In genomic region chr14:99036039-99036438, GRCm38 (mm10) we compare ENCODE assay signal across 22 mouse cellular contexts. TPM values are rescaled to one million over a fixed set of nuclear protein-coding genes. Genes with fewer than 3 reads are reported as not detected.
A peak's percentile ranks its signal among the peaks of the same experiment; 100 is the strongest.
DNase-seq lines count a peak whose midpoint lies in the region; ATAC-seq and TF ChIP-seq lines count a peak whose summit lies in the region.
"Had no signal": no experiment of that assay in that cellular context is flagged by ENCODE, and none has a peak within 500 bp of the region (broad histone marks: within the 10 kb centered on the region; RNA-seq: fewer than 3 reads in every experiment).

No protein-coding gene starts in this region.

- no peak overlapping the region for H3K9ac ChIP-seq in intestine, embryonic 14.5 days (ENCODE audit: low read length)
- H3K9ac ChIP-seq in intestine, postnatal 0 days (ENCODE audit: low read depth, low read length), result no peak overlapping the region
- H3K9ac ChIP-seq in lung, embryonic 16.5 days (ENCODE audit: low read length), result no peak overlapping the region
- H3K9ac ChIP-seq in kidney, embryonic 15.5 days, result no peak overlapping the region
- H3K9ac ChIP-seq: embryonic facial prominence, embryonic 13.5 days; embryonic facial prominence, embryonic 15.5 days; forebrain, embryonic 12.5 days had no signal

- H3K4me3 ChIP-seq in intestine, embryonic 14.5 days (ENCODE audit: low read depth, low read length), result no peak overlapping the region
- H3K4me3 ChIP-seq in intestine, postnatal 0 days (ENCODE audit: low read depth, low read length), result no peak overlapping the region
- H3K4me3 ChIP-seq in lung, embryonic 16.5 days (ENCODE audit: low read length), result no peak overlapping the region
- H3K4me3 ChIP-seq in kidney, embryonic 15.5 days (replicated peaks), result no peak overlapping the region
- H3K4me3 ChIP-seq: embryonic facial prominence, embryonic 13.5 days; embryonic facial prominence, embryonic 15.5 days; erythroblast, embryonic 14.5 days; forebrain, embryonic 10.5 days; forebrain, embryonic 12.5 days had no signal

- no peak for TF ChIP-seq CTCF in intestine, postnatal 0 days (IDR thresholded peaks at IDR 0.05; ENCODE audit: low read depth)

- no peak overlapping the region for H3K4me2 ChIP-seq in intestine, embryonic 14.5 days (ENCODE audit: low read length)
- H3K4me2 ChIP-seq in intestine, postnatal 0 days (replicated peaks; ENCODE audit: low read depth), result no peak overlapping the region
- no peak overlapping the region for H3K4me2 ChIP-seq in lung, embryonic 16.5 days (ENCODE audit: low read depth, low read length)
- no peak overlapping the region for H3K4me2 ChIP-seq in kidney, embryonic 15.5 days
- H3K4me2 ChIP-seq: embryonic facial prominence, embryonic 13.5 days; embryonic facial prominence, embryonic 15.5 days; forebrain, embryonic 12.5 days had no signal

- 60% methylated on average over 4 of the region's 4 CpGs for WGBS in intestine, embryonic 14.5 days
- 65% methylated on average over 4 of the region's 4 CpGs for WGBS in intestine, postnatal 0 days
- WGBS in lung, embryonic 16.5 days, result 47% methylated on average over 4 of the region's 4 CpGs
- WGBS in kidney, embryonic 15.5 days, result 78% methylated on average over 4 of the region's 4 CpGs

- peak; percentile 21 for DNase-seq in intestine, embryonic 14.5 days (ENCODE audit: low spot score)
- DNase-seq in lung, adult 18-20 months, result no peak
- DNase-seq: adrenal gland, adult 2 months; adrenal gland, postnatal 10 days; adrenal gland, postnatal 25 days; cerebellum, adult 11 months; cerebellum, adult 18-20 months; cerebellum, adult 8-10 months; cerebellum, adult 9-11 months; cerebellum, postnatal 14 days; cerebellum, postnatal 36 days; embryo, embryonic 11 days had no signal

- no peaks in the 10 kb centered on the region for H3K4me1 ChIP-seq in intestine, embryonic 14.5 days (replicated peaks; ENCODE audit: control insufficient read depth, insufficient read depth, low read length)
- H3K4me1 ChIP-seq in intestine, postnatal 0 days (replicated peaks; ENCODE audit: control insufficient read depth, insufficient read depth, low read length), result no peaks in the 10 kb centered on the region
- no peaks in the 10 kb centered on the region; the same call in 1 of the 2 replicates for H3K4me1 ChIP-seq in lung, embryonic 16.5 days (replicated peaks; ENCODE audit: control insufficient read depth, insufficient read depth, low read length)
- peaks cover 2% of the 10 kb centered on the region; the same call in 1 of the 2 replicates for H3K4me1 ChIP-seq in kidney, embryonic 15.5 days
- H3K4me1 ChIP-seq: embryonic facial prominence, embryonic 13.5 days; embryonic facial prominence, embryonic 15.5 days; forebrain, embryonic 12.5 days had no signal

- no peaks in the 10 kb centered on the region for H3K27me3 ChIP-seq in intestine, embryonic 14.5 days (replicated peaks; ENCODE audit: control insufficient read depth, insufficient read depth, low read length)
- H3K27me3 ChIP-seq in intestine, postnatal 0 days (replicated peaks; ENCODE audit: control insufficient read depth, insufficient read depth, low read length), result no peaks in the 10 kb centered on the region
- no peaks in the 10 kb centered on the region for H3K27me3 ChIP-seq in lung, embryonic 16.5 days (ENCODE audit: control insufficient read depth, insufficient read depth, low read depth, low read length)
- no peaks in the 10 kb centered on the region for H3K27me3 ChIP-seq in kidney, embryonic 15.5 days
- H3K27me3 ChIP-seq: embryonic facial prominence, embryonic 13.5 days; embryonic facial prominence, embryonic 15.5 days; forebrain, embryonic 12.5 days had no signal

- H3K27ac ChIP-seq in intestine, embryonic 14.5 days (ENCODE audit: low read depth), result no peak overlapping the region
- H3K27ac ChIP-seq in intestine, postnatal 0 days (ENCODE audit: low read depth, low read length), result no peak overlapping the region
- H3K27ac ChIP-seq in lung, embryonic 16.5 days (ENCODE audit: low read length), result no peak overlapping the region
- H3K27ac ChIP-seq in kidney, embryonic 15.5 days, result no peak overlapping the region
- H3K27ac ChIP-seq: embryonic facial prominence, embryonic 13.5 days; embryonic facial prominence, embryonic 15.5 days; forebrain, embryonic 10.5 days; forebrain, embryonic 12.5 days had no signal

- H3K9me3 ChIP-seq in intestine, embryonic 14.5 days (ENCODE audit: control insufficient read depth, low read length), result no peaks in the 10 kb centered on the region
- H3K9me3 ChIP-seq in intestine, postnatal 0 days (ENCODE audit: control insufficient read depth), result no peaks in the 10 kb centered on the region
- no peaks in the 10 kb centered on the region for H3K9me3 ChIP-seq in lung, embryonic 16.5 days (ENCODE audit: control insufficient read depth, low read length)
- no peaks in the 10 kb centered on the region for H3K9me3 ChIP-seq in kidney, embryonic 15.5 days (replicated peaks)
- H3K9me3 ChIP-seq: embryonic facial prominence, embryonic 13.5 days; embryonic facial prominence, embryonic 15.5 days; forebrain, embryonic 10.5 days; forebrain, embryonic 12.5 days had no signal

- ATAC-seq in intestine, embryonic 14.5 days (replicated peaks; ENCODE audit: low FRiP score, low TSS enrichment, low read depth), result no peak
- ATAC-seq in intestine, postnatal 0 days, result no peak
- ATAC-seq in lung, embryonic 16.5 days (ENCODE audit: low read depth), result 0 out of 2 replicates have a peak, but pooled peaks have one; percentile 17
- ATAC-seq in megakaryocyte, adult 5-6 weeks (ENCODE audit: poor library complexity, severe bottlenecking), result peak; percentile 39; the same call in 1 of the 2 replicates
- ATAC-seq in kidney, embryonic 15.5 days (replicated peaks; ENCODE audit: low FRiP score), result no peak
- ATAC-seq: forebrain, embryonic 14.5 days had no signal

- peaks cover 40% of the 10 kb centered on the region for H3K36me3 ChIP-seq in intestine, embryonic 14.5 days (ENCODE audit: control insufficient read depth, insufficient read depth, low read length)
- H3K36me3 ChIP-seq in intestine, postnatal 0 days (ENCODE audit: control insufficient read depth, insufficient read depth), result peaks cover 10% of the 10 kb centered on the region; the same call in 1 of the 2 replicates
- H3K36me3 ChIP-seq in lung, embryonic 16.5 days (ENCODE audit: control insufficient read depth, insufficient read depth, low read length), result peaks cover 12% of the 10 kb centered on the region; the same call in 1 of the 2 replicates
- H3K36me3 ChIP-seq in kidney, embryonic 15.5 days, result peaks cover 50% of the 10 kb centered on the region

RNA-seq across cellular contexts. Expression of gene Mzt1, which starts 9.9 kb away (rescaled TPM):
- polyA plus RNA-seq in intestine, embryonic 14.5 days (2014; fragmentation: Nextera tagmentation; extraction: Ambion mirVana), result 53.1 and 64.1 TPM in 2 replicates
- 46.2 and 46.9 TPM in 2 replicates for polyA plus RNA-seq in intestine, postnatal 0 days (2015; fragmentation: Nextera tagmentation; extraction: Ambion mirVana)
- polyA plus RNA-seq in lung, embryonic 16.5 days (2015; fragmentation: Nextera tagmentation; extraction: Ambion mirVana), result 63.5 and 68.2 TPM in 2 replicates
- total RNA-seq in megakaryocyte, adult 5-6 weeks (2015), result 53.6 and 61.1 TPM in 2 replicates
- 24.3 and 25.9 TPM in 2 replicates for total RNA-seq in megakaryocyte, adult 5-6 weeks (2017)
- 84.8 and 94.3 TPM in 2 replicates for polyA plus RNA-seq in kidney, embryonic 15.5 days (2015; fragmentation: Nextera tagmentation; extraction: Ambion mirVana)

RNA-seq across cellular contexts. Expression of gene Bora, which starts 10.0 kb away (rescaled TPM):
- polyA plus RNA-seq in intestine, embryonic 14.5 days (2014; fragmentation: Nextera tagmentation; extraction: Ambion mirVana), result 69.4 and 76.9 TPM in 2 replicates
- 21.9 and 22.1 TPM in 2 replicates for polyA plus RNA-seq in intestine, postnatal 0 days (2015; fragmentation: Nextera tagmentation; extraction: Ambion mirVana)
- 71.3 and 72.4 TPM in 2 replicates for polyA plus RNA-seq in lung, embryonic 16.5 days (2015; fragmentation: Nextera tagmentation; extraction: Ambion mirVana)
- total RNA-seq in megakaryocyte, adult 5-6 weeks (2015), result 24.4 and 26.5 TPM in 2 replicates
- 26.0 and 28.4 TPM in 2 replicates for total RNA-seq in megakaryocyte, adult 5-6 weeks (2017)
- polyA plus RNA-seq in kidney, embryonic 15.5 days (2015; fragmentation: Nextera tagmentation; extraction: Ambion mirVana), result 82.0 and 84.8 TPM in 2 replicates

RNA-seq across cellular contexts. Expression of gene Rpl36a-ps1, which starts 41.9 kb away (rescaled TPM):
- 2.6 TPM in 1 of 2 replicates, not detected in the other for polyA plus RNA-seq in intestine, embryonic 14.5 days (2014; fragmentation: Nextera tagmentation; extraction: Ambion mirVana)
- polyA plus RNA-seq in intestine, postnatal 0 days (2015; fragmentation: Nextera tagmentation; extraction: Ambion mirVana), result 3.4 and 4.4 TPM in 2 replicates
- polyA plus RNA-seq in lung, embryonic 16.5 days (2015; fragmentation: Nextera tagmentation; extraction: Ambion mirVana), result 1.7 and 5.7 TPM in 2 replicates
- total RNA-seq in megakaryocyte, adult 5-6 weeks (2015), result 12.9 and 18.5 TPM in 2 replicates
- total RNA-seq in megakaryocyte, adult 5-6 weeks (2017), result 5.9 and 8.3 TPM in 2 replicates
- polyA plus RNA-seq in kidney, embryonic 15.5 days (2015; fragmentation: Nextera tagmentation; extraction: Ambion mirVana), result 2.0 and 2.7 TPM in 2 replicates
- polyA plus RNA-seq: adrenal gland, adult 2 months had no signal

Comparison
In these comparisons a context has a peak if more than half of its experiments do, and no peak if none do; other contexts are left out.
1. ATAC-seq: peak in lung, embryonic 16.5 days (single experiment) and megakaryocyte, adult 5-6 weeks (single experiment); none in intestine, embryonic 14.5 days (single experiment), intestine, postnatal 0 days (single experiment) and kidney, embryonic 15.5 days (single experiment).